Mouse (Mus musculus) stomach, postnatal 0 days (tissue): ENCODE measurements at regions not wholly inside any gene's neighbourhood (a gene's known extent, or its start where the extent isn't known, plus 50 kb on each side); places are given as distances from the start of the nearest gene placed in this dataset.

Experiments used
- ATAC-seq: fragments of 200-750 bp; cut with Nextera tagmentation; 2 replicates; pipeline ENCODE4 v1.8.0; 2017; ENCODE audit not compliant: low FRiP score, low TSS enrichment
- DNase-seq: peaks from one replicate; pipeline ENCODE4 v3.0.0-alpha.2; 2016; ENCODE audit warnings: low spot score
- H3K27ac ChIP-seq: fragments of 300-500 bp; sonication (generic); replicated peaks from 2 replicates; pipeline ENCODE4 v1.5.1; 2014; ENCODE audit warnings: mild to moderate bottlenecking, control low read depth
- H3K27me3 ChIP-seq: fragments of 300-500 bp; sonication (generic); 2 replicates; pipeline ENCODE4 v1.6.1; 2014; ENCODE audit warnings: low read length; ENCODE audit not compliant: control insufficient read depth, insufficient read depth
- H3K36me3 ChIP-seq: fragments of 300-500 bp; sonication (generic); 2 replicates; pipeline ENCODE4 v1.6.1; 2014; ENCODE audit warnings: low read length, mixed read lengths; ENCODE audit not compliant: control insufficient read depth, insufficient read depth
- H3K4me1 ChIP-seq: fragments of 300-500 bp; sonication (generic); replicated peaks from 2 replicates; pipeline ENCODE4 v1.6.1; 2014; ENCODE audit warnings: antibody characterized with exemption; ENCODE audit not compliant: control insufficient read depth, insufficient read depth
- H3K4me2 ChIP-seq: fragments of 300-500 bp; sonication (generic); replicated peaks from 2 replicates; pipeline ENCODE4 v1.6.1; 2014; ENCODE audit warnings: low read depth, mild to moderate bottlenecking, control low read depth, moderate library complexity
- H3K4me3 ChIP-seq: fragments of 300-500 bp; sonication (generic); 2 replicates; pipeline ENCODE4 v1.5.1; 2014; ENCODE audit warnings: low read depth, low read length, control low read depth
- H3K9ac ChIP-seq: fragments of 300-500 bp; sonication (generic); 2 replicates; pipeline ENCODE4 v1.6.1; 2014; ENCODE audit warnings: mild to moderate bottlenecking, low read length, control low read depth, mixed read lengths
- H3K9me3 ChIP-seq: fragments of 300-500 bp; sonication (generic); 2 replicates; pipeline ENCODE4 v1.6.1; 2016; ENCODE audit warnings: low read length; ENCODE audit not compliant: control insufficient read depth
- CTCF ChIP-seq: IDR thresholded peaks from 2 replicates; pipeline ENCODE4 v1.5.1; 2016; ENCODE audit warnings: antibody characterized with exemption, low read depth, mild to moderate bottlenecking, moderate library complexity
- EP300 ChIP-seq: optimal IDR thresholded peaks from 2 replicates; pipeline ENCODE3; 2016; ENCODE audit warnings: antibody characterized with exemption
- WGBS: fragments of 180-500 bp; shearing (Covaris S2); extraction: QIAGEN DNeasy Blood & Tissue Kit; methylation state at CpG from one replicate; pipeline ENCODE4 v1.1.7; 2014; 5-methylcytosine and 5-hydroxymethylcytosine counted together

DNA sequence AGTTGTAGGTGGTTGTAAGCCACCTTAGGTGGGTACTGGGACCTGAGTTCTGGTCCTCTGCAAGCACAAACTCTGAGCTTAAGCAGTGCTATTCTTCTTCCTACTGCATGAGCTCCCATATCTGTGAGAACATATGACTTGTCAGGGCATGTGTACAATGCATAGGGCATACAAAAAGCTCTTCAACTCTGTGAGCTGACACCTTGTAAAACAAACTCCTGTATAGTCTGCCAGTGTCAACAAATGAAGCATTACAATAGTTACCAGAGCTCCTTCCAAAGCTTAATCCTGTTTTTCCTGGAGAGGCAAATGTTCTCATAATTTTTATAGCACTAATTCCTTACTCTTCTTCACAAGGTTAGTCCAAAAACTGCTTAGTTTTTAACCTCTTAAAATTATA, 62.4 kb upstream of the Vtcn1 start:
- Histone ChIP-seq H3K4me1 (no peaks in the 10 kb centered on the region), H3K27ac (no peak overlapping the region), H3K4me3 (no peak overlapping the region), H3K9me3 (no peaks in the 10 kb centered on the region), H3K9ac (no peak overlapping the region), H3K27me3 (no peaks in the 10 kb centered on the region), H3K4me2 (no peak overlapping the region), H3K36me3 (no peaks in the 10 kb centered on the region)
- ATAC-seq (0 out of 2 replicates have a peak, but pooled peaks have one; percentile 29), DNase-seq (no peak)
- TF ChIP-seq CTCF: no peak
- no peak for TF ChIP-seq EP300

DNA sequence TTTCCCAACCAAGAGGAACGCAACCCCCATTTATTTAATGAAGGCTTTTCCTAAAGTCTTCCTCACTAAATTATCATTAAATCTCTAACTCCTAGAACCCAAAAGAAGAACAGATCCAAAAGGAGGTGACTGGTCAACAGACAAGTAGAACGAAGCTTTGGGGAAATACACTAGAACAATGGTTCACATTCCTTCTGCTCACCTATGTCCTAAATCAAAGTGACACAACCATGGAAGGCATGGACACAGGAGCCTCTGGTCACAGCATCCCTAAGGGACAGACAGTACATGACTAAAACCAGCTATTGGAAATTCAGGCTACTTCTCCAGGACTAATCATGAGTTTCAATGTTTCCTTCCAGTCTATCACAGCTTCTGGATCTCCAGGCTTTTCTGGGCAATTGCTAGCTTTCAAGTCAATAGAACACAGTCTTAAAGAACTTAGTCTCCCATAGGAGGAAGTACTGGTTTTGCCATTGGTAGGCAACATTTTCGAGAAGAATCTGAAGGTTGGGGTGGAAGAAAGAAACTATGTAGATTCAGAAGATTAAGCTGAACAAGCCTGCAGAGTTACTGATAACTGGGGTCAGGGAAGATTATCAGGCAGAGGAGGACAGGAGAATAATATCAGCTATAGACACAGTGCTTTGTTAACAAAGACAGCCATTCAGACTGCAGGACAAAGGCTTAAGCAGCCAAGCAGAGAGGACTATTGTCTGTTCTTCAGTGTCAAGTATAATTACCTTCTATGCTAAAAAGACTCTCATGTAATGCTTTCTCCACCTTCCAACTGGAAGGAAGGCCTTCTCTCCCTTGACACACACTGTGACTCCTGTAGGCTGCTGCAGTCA, 65.9 kb upstream of the Vtcn1 start:
- no peak overlapping the region for H3K9ac ChIP-seq
- H3K27me3 ChIP-seq: no peaks in the 10 kb centered on the region
- no peak for DNase-seq
- no peaks in the 10 kb centered on the region for H3K4me1 ChIP-seq
- TF ChIP-seq CTCF (no peak), EP300 (no peak)
- WGBS: 80% methylated on average over 3 of the region's 3 CpGs
- H3K27ac ChIP-seq: no peak overlapping the region
- no peaks in the 10 kb centered on the region for H3K9me3 ChIP-seq
- H3K36me3 ChIP-seq: no peaks in the 10 kb centered on the region
- no peak for ATAC-seq
- H3K4me2 ChIP-seq: no peak overlapping the region
- no peak overlapping the region for H3K4me3 ChIP-seq

DNA sequence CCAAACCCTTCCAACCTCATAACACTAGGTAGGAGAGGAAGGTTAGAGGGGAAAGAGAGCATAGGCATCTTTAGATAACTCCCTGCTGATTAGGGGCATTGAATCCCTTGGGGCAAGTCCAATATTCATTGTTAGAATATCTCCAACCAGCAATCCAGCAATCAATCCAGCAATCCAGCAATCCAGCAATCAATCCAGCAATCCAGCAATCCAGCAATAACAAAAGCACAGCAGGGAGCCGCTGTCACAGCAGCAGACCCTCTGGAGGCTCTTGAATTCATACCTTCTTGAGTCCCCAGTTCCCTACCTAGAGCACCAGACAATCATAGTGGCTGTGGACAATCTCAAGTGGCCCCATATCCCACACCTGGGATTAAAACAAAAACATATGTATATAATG, 69.4 kb upstream of the Man1a2 start:
- no peak overlapping the region for H3K27ac ChIP-seq
- H3K4me3 ChIP-seq: no peak overlapping the region
- DNase-seq (no peak), ATAC-seq (no peak)
- no peak overlapping the region for H3K4me2 ChIP-seq
- TF ChIP-seq CTCF (no peak), EP300 (no peak)
- no peaks in the 10 kb centered on the region for H3K9me3 ChIP-seq
- no peaks in the 10 kb centered on the region for H3K36me3 ChIP-seq
- H3K9ac ChIP-seq: no peak overlapping the region
- WGBS: 63% methylated on average over 1 of the region's 1 CpGs
- H3K4me1 ChIP-seq: no peaks in the 10 kb centered on the region
- no peaks in the 10 kb centered on the region for H3K27me3 ChIP-seq

DNA sequence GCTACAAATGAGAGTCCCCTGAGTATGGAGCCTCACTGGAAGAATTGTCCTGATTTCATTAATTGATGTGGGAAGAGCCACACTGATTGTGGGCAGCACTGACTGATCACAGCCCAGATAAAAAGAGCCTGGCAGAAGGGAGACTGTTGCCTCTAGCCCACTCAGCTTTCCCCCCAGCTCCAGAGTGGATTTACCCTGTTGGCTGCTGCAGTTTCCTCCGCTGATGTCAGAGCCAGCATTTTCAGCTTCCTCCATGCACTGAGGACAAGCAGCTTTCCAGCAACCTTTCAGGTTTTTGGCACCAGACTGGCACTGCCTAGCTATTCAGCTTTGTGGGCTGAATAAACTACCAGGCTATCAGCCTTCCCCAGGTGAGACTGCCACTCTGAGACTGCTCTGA, 65.9 kb upstream of the Man1a2 start:
- no peaks in the 10 kb centered on the region for H3K9me3 ChIP-seq
- TF ChIP-seq EP300 (no peak), CTCF (no peak)

DNA sequence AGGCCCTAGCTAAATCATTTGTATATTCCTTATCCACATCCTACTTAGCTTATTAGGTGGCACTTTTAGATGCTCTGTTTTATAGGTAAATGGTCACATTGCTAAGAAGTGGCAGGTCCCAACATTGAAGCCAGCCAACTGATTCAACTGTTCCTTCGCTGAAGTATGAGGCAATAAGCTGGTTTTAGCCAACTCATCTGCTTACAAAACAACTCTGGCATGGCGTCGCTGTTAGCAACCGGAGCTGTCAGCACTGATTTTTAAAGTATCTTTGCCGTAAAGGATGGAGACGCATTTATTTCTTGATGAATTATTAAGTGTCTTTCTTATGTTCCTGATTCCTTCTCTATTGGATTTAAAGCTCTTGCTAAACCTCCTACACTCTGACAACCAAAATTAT, 63.4 kb upstream of the Man1a2 start:
- WGBS: 88% methylated on average over 6 of the region's 6 CpGs
- DNase-seq (no peak), ATAC-seq (no peak)
- no peak overlapping the region for H3K4me2 ChIP-seq
- H3K9ac ChIP-seq: no peak overlapping the region
- H3K4me1 ChIP-seq: no peaks in the 10 kb centered on the region
- no peak overlapping the region for H3K4me3 ChIP-seq
- no peak overlapping the region for H3K27ac ChIP-seq
- TF ChIP-seq EP300 (no peak), CTCF (no peak)
- no peaks in the 10 kb centered on the region for H3K27me3 ChIP-seq
- no peaks in the 10 kb centered on the region for H3K36me3 ChIP-seq
- H3K9me3 ChIP-seq: no peaks in the 10 kb centered on the region

More for the DNA sequence above, 65.9 kb upstream of the Man1a2 start:
- H3K27ac ChIP-seq: no peak overlapping the region
- H3K4me2 ChIP-seq: no peak overlapping the region
- H3K4me3 ChIP-seq: no peak overlapping the region
- WGBS: 87% methylated on average over 1 of the region's 1 CpGs
- ATAC-seq (no peak), DNase-seq (no peak)
- H3K4me1 ChIP-seq: no peaks in the 10 kb centered on the region
- no peaks in the 10 kb centered on the region for H3K27me3 ChIP-seq
- H3K36me3 ChIP-seq: no peaks in the 10 kb centered on the region
- no peak overlapping the region for H3K9ac ChIP-seq

DNA sequence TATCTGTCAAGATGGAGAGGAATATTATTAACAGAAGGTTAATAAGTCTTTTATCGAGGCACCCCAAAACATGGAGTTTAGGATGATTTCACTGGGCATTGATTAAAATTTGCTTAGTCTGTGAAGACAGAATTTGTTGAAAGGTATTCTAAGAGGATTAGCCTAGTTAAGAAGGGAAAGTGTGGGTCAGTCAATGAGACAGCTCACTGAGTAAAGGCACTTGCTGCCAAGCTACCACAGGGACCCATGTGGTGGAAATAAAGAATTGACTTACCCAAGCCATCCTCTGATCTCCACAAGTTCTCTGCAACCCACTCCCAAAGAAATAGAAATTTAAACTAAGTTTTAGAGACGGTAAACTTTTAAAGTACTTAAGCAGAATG, 63.0 kb upstream of the Man1a2 start:
- WGBS: 95% methylated on average over 2 of the region's 2 CpGs
- no peaks in the 10 kb centered on the region for H3K9me3 ChIP-seq
- H3K27me3 ChIP-seq: no peaks in the 10 kb centered on the region
- H3K4me1 ChIP-seq: no peaks in the 10 kb centered on the region
- H3K4me3 ChIP-seq: no peak overlapping the region
- TF ChIP-seq CTCF: no peak
- no peak overlapping the region for H3K9ac ChIP-seq
- ATAC-seq (no peak), DNase-seq (no peak)
- H3K36me3 ChIP-seq: no peaks in the 10 kb centered on the region
- H3K27ac ChIP-seq: no peak overlapping the region
- H3K4me2 ChIP-seq: no peak overlapping the region
